Mouse (Mus musculus) telencephalon, adult 2 months (tissue): ENCODE results near the gene Arhgap4.

Source experiments
- DNase-seq: peaks from one replicate; pipeline ENCODE4 v3.0.0-alpha.2; 2011; ENCODE audit warnings: low read depth, low spot score

Gene Arhgap4

DNA sequence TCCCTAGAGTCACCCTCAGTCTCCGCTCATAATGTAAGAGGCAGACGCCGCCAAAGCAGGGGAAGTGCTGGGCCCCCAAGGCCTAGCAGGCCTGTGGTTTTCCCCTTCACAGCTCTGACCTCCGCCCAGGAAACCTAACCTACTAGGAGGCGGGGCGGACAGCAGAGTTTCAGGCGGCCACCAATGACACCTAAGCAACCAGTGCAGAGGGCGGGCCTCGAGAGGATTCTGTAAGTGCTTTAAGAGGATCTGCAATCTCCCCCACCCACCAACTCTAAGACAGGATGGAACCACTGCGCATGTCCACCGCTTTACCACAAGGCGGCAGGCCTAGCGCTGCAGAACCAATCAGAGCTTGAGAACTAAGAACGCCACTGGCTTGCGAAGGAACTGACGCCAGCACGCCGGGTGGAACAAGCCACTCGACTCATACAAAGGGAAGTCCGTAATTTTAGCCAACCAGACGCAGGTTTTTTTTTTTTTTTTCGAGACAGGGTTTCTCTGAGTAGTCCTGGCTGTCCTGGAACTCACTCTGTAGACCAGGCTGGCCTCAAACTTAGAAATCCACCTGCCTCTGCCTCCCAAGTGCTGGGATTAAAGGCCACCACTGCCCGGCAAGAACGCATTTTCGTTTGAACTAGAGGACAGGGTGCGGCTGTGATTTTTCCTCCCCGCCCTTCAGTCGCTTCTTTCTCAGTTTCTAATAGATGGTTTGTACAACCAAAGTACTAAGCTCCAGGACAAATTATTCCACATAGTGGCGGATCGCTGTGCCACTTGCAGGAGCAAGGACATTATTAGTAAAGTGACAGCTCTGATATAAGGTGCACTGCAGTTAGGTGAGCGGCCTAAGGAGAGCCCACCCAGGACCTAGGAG, 6.6 kb downstream of the Arhgap4 start:
- peak; percentile 98 for DNase-seq

DNA sequence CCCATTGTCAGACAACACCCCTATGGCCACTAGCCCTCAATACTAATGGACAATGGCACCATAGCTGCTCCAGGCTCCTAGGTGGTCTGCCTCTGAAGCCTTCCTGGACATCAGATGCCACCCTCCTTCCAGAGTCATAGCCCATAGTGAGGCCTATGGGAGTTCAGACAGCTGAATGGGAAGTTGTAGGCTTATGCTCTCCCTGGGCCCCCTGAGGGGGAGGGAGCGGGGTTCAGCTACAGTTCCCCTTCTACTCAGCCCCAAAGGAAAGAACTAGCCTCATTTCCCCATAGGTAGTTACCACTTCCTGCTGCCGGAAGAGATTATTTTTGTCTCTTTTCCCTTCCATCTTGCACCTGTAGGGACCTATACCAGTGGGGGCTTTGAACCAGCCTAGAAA, 10.1 kb downstream of the Arhgap4 start:
- DNase-seq: no peak

DNA sequence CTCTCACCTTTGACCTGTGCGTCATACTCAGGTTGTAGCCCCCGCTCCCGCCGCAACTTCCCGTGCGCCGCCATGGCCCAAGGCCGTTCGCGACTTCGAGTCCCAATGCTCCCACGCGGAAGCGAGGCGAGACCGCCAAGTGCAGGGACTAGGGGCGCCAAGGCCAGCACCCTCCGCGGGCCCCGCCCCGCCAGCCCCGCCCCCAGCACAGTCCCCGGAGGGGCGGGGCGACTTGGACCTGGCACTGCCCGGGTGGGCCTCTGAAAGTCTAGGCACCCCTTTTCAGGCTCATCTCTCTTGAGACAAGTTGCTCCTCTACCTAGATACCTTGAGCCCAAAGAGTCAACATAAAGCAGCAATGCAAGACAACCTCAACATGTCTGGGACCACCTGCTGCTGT, 10.5 kb downstream of the Arhgap4 start:
- no peak for DNase-seq

DNA sequence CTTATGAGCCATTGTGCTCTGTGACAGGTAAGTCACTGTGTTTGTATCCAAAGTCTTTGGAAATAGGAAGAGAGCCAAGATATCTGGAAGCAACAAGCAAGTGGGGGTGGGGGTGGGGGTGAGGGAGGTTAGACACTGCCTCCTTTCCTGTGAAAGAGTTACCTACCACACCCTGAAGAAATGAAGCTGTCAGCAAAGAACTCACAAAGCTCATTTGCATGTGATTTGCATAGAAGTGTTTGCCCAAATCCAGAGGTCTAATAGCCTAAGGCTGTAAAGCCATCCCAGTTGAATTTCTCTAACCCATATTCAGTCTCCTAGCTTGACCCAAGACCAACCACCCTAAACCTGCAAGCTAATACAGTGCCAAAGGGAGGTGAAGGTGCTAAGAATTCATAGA, 11.2 kb downstream of the Arhgap4 start:
- DNase-seq: no peak

DNA sequence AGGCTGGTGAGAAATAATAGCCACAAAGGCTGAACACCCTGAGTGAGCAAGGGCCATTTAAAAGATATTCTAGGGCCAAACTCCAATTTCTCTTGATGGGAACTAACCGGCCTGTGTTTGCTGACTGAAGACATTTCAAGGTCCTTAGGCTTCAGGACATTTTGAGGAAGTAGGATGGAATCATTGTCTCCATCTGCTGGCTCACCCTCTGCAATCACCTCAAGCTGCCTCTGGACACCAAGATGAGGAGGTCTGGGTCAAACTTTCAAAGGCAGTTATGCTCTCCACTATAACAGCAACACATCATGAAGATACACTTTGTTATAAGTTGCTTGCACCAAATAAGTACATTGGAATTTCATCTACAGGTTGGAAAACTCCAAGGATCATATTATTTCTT, 11.6 kb downstream of the Arhgap4 start:
- no peak for DNase-seq

DNA sequence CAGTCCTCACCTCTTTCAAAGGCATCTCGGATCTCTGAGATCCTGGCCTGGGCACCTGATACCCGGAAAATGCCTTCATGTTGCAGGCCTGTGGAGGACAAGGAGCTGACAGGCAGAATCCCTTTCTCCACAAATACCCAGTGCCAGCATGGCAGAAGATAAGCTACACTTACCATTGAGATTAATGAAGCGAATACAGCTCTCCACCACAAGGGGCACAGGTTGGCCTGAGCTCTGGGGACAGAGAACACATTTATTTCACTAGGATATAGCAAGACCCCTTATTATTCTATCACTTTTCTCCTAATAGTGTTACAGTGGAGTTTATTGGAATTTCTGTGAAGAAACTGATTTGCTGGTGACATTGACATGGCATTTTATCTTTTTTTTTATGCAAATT, 23.7 kb downstream of the Arhgap4 start:
- DNase-seq: no peak

DNA sequence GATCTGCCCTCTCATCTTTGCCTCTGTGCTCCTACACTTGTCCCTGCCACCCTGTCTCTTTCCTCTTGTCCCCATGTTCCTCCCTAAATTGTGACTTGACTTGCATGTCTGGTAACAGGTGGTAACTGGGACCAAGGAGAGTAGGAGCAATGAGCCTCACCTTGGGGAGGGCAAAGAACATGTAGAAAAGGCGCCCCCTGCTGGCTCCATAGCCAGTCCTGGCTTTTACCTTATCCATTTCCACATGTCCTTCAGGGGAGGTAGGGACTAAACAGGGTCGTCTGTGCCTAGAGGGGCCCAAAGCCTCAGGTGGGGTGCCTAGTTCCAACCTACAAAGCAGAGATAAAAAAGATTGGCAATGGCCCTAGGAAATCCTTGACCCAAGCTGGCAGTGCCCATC, 26.0 kb downstream of the Arhgap4 start, which contains the start of gene L1cam:
L1cam (minus strand) TSS at position 387 of the 400 bp plus-strand sequence.
- DNase-seq: no peak

DNA sequence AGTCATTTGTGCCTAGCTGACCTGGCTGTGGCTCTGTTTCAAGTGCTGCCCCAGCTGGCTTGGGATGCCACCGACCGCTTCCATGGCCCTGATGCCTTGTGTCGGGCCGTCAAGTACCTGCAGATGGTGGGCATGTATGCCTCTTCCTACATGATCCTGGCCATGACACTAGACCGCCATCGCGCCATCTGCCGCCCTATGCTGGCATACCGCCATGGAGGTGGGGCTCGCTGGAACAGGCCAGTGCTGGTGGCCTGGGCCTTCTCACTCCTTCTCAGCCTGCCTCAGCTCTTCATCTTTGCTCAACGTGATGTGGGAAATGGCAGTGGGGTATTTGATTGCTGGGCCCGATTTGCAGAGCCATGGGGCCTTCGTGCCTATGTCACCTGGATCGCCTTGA, 28.8 kb downstream of the Arhgap4 start:
- DNase-seq: no peak

DNA sequence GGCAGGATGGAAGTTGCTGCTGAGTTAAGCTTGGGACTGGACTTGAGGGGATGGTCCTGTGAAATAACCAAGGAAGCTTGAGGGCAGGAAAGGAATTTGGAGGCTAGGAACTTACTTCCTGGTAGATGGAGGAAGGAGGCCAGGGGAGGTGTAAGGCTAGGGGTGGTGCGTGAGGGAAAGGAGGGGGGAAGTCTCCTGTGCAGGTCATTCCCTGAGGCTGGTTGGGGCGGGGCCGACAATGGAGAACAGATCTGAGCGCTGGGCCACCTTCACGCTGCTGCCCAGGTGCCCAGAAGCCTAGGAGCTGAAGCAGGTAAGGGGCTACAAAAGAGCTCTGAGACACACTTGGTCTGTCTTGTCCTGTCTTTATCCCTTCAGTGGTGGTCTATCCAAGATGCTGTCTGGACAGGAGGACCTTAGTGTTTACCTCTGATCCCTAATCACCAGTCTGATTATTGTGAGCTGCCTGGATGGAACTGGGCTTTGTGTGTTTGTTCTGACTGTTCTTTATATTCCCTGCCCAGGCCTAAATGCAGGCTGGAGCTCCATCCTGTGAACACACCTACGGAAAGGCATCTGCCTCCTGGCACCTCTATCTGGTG, 30.0 kb downstream of the Arhgap4 start, which contains the start of gene Avpr2:
Avpr2 (plus strand) TSS at position 552 of the 602 bp plus-strand sequence.
- no peak for DNase-seq

DNA sequence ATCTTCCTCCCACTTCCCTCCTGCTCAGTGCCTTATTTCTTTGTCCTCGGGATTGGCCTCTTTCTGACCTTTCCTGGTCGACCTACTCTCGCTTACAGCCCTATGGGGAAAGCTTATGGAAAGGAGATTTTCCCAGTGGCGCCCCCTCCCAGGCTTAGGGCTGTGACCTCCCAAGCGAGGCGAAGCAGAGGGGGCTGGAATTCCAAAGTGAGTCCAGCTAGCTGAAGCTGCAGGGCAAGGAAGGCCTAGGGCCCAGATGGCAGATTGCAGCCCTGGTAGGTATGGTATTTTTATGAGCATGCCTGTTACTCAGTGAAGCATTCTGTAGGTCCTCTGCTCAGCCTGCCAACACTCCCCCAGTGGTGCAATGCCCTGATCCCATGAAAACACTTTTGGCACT, 40.2 kb downstream of the Arhgap4 start:
- DNase-seq: no peak

DNA sequence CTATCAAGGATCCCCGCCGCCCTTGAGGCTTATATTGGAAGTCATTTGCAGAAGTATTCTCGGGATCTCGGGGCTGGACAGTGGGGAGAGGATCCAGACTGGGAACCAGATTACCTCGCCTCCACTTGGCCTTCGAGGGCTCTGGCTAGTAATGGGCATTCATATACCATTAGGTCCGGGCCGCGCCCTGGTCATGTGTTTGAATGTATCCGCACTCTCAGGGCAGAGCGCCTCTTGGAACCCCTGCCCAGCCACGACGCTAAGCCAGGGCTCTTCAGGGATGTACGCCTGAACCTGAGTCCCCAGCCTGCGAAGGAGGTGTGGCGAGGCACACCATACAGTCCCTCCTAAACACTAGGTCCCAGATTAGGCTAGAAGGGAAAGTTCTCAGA, 40.6 kb downstream of the Arhgap4 start:
- no peak for DNase-seq

DNA sequence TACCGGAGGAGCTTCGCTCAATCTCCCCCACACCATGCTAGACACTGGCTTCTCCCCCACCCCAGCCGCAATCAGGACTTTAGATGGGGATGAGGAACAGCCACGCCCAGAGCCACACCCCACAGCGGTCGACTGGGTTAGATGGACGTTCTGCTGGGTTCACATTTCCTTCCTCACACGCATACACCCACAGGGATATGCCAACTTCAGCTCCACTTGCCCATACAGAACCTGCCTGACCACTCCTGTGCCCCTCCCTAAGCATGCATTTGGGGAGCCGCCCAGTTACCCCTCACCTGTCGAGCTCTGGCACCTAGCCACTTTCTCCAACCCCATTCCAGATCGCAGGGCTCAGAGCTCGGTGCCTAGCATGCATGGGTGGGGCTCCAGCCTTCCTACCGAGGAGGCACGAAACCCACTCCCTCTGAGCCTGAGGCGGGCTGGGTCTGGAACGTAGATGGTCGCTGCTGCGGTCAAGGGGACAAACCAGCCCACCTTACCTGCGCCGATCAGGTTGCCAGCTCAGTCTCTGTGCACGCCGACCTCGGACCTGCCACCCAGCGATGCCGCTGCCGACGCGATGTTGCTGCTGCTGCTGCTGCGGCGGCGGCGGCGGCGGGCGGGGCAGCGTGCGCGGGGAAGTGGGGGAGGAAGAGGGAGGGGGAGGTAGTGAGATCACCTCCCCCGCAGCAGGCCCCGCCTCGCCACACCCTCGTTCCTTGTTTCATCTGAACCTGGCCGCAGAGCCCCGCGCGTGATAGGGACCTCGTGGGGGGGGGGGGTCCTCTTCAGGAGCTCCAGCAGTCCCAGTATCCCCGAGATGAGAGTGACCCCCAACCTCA, 41.3 kb downstream of the Arhgap4 start:
- DNase-seq: no peak

DNA sequence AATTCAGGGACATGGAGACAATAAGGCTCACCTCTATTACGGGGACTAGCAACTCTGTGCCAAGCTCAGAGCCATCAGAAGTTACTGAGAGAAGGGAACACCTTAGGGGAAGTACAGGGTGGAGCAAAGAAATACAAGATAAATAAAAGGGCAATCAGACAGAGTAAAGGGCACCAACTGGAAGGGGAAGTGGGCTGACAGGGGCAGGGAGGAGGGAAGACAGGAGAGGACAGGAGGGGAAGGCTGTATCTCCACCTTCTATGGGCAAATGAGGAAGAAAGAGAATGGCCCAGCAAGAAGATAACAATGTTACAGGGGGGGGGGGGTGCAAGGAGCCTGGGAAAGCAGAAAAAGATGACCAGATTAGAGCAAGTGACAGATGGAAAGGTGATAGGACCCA, 44.7 kb downstream of the Arhgap4 start:
- no peak for DNase-seq

DNA sequence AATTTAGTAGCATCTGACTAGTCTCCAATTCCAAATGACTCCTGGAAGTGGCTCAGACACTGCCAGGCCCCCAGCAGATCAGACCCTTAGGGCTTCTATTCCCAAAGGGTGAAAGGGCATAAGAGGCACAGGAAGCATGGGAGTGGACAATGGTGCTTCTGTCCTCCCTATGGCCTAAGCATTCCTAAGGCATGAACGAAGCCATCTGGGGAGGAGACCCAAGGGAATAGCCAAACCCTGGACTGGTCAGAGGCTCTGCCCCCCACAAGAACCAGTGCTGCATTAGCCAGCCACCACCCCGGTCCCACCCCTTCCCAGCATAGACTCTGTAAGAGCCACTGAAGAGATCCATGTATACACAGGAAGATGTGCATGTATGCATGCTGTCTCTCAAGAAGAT, 45.8 kb downstream of the Arhgap4 start:
- DNase-seq: no peak

DNA sequence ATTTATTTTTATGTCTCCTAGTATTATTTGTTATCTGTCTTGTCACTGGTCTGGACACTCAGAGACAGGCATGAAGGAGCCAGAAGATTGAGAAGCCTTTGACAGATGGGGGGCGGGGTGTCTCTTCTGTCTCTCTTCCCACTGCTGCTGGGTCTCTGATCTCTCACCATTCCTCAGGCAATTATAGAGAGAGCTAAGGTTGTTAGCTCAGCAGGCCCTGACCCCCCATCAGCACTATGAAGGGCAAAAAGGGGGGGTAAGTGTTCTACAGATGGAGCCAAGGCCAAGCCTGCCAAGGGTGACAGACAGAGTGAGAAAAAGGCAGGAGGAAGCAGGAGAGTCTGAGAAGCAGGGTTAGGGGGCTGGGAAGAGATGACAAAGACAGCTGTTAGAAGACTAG, 49.7 kb downstream of the Arhgap4 start:
- DNase-seq: no peak

DNA sequence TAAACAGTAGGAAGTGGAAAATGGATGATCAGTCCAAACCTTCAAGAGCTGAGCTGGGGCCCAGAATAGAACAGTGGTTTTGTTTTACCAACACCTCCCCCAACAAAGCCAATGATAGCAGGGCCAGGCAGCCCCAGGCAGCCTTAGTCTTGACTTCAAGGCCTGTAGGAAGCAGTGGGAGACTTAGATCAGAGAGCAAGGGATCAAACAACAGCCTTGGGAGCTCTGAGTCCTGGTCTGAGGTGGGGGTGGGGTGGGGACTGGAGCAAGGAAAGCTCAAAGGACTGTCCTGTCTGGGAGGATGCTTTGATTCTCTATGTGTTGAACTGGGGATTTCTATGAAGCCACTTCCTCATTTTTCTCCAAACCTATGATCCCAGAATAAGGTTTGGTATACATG, 50.2 kb downstream of the Arhgap4 start:
- DNase-seq: no peak

DNA sequence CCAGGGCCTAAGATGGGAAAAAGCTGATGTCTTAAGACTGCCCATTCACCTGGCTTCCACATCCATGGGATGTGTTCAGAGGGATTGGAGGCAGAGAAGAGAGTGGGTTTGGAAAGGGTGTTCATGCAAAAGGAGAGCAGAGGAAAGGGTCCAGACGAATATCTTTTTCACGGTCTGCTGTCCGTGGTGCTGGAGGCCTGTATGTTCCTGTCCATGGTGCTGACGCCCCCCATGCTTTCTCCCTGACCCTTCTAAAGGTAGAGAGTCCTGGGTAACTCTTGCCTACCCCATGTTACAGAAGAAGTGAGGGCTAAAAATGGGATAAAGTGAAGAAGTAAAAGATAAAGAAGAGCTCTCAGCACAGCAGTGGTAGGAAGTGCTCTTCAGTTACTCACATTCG, 52.3 kb downstream of the Arhgap4 start:
- no peak for DNase-seq

DNA sequence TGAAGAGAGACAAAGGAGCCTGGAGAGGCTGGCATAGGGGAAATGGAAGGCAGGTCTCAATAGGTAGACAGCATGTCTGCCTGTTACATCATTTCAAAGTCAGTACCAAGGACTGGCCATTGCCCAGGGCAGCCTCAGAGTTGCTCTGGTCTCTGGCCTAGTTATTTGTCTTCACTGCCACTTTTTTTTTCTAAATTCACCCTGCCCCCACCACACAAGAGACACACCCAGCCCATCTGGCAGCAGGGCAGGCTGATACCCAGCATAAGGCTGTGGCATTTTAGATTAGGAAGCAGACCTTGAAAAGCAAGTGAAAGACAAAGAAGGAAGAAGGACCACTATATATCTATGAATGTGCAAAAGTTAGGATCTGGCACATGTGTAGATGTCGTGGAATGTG, 53.8 kb downstream of the Arhgap4 start:
- no peak for DNase-seq

DNA sequence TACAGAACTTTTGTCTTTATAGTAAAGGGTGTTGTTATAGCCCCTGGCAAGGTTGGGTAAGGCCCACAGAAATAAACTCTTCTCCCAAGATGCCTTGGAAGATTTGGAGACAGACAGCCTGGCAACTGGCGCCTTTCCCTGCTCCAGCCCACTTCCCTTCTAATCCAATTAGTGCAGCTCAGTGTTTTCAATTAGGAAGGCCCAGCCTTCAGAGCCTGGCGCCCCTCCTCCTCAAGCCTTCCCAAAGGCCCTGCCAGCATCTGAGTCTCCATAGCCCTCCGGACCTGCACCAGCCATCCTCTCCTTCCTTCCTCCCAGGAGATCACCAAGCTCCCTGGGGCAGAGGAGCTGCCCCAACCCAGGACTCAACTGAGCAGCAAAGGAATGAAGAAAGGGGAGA, 54.4 kb downstream of the Arhgap4 start:
- DNase-seq: no peak

DNA sequence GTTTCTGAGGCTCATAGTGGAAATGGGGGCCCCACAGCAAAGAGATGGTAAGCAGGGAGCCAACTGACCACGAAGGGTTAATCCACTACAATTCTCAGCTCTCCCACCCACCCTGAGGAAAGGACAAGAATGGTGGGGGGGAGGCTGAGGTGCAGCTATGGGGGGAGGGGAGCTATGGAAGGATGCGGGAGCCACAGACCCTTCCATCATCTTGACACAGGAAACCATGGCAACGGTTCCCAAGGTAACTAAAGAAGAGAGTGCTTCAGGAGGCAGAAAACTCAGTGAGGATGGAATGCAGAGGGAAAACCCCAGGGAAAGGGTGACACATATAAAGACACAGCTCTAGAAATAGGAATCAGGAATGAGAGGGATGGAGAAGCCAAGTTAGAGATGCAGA, 57.0 kb downstream of the Arhgap4 start:
- no peak for DNase-seq

DNA sequence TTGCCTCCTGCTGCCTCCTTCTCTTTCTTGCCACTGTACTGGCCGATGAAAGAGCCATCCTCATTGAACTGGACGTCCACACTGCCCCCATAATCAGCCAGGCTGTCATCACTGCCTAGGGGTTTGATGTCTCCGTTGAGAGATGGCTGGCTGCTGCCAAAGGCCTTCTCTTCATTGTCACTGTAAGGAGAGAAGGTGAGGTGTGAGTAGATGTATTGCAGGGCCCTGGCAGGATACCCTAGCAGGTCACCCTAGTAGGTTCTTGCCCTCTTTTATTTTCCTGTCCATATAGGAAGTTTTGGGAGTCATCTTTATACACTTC, 66.6 kb downstream of the Arhgap4 start:
- DNase-seq: no peak

DNA sequence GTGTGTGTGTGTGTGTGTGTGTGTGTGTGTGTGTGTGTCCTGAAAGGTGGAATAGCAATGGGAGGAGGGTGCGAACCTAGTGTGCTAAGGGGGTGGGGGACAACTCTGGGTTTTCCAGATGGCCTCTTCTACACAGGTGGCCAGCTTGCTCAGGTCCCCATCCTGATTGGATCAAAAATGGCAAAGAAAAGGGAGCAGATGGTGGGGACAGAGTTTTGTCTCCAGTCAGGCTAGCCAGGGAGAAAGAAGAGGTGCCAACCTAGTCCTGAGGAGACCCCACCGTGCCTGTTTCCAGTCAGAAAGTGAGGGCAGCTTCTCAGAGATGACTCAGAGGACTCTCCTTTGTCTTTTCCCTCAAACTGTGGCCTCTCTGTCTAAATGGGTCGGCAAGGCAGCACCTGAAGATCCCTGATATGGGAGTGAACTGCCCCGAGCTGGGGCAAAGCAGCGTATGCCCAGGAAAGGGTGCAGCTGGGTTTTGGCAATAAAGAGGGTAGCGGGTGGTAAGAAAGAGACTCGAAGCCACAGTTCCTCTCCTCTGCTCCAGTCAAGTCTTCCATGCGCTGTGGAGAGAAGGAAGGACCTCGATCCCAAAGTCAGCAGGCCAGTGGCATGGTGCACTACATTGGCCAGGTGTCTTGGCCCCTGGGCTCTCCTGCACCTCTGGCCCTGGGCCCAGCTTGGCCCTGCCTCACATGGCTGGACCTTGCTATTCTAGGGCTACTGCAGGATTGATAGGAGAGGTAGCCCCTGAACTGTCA, 67.2 kb downstream of the Arhgap4 start:
- DNase-seq: no peak
